Comparison of ENCODE assay signal across 8 mouse cellular contexts in the genomic region with DNA sequence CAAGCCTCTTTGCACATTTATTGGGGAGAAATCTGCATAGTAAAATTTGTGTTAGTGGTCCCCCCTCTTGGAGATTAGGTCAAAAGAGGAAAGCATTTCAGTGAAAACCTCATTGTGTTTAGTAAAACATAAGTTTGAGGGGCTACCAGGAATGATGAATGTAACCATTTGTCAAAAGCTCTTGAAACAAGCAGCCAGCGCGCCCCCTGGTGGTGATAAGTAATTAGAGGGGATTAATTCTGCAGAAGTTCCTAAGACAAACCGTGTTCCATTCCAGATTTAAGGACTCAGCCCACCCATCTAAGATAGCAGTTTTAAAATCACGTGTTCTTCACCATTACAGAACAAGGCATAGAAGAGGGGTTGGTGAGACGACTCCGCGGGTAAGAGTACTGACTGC. TPM values are rescaled to one million over a fixed set of nuclear protein-coding genes. Genes with fewer than 3 reads are reported as not detected.
DNase-seq lines count a peak whose midpoint lies in the region; ATAC-seq and TF ChIP-seq lines count a peak whose summit lies in the region.
"Had no signal": no experiment of that assay in that cellular context is flagged by ENCODE, and none has a peak within 500 bp of the region (broad histone marks: within the 10 kb centered on the region; RNA-seq: fewer than 3 reads in every experiment).

No protein-coding gene starts in this region.

- peak; percentile 77 for TF ChIP-seq CTCF in lung, embryonic 14.5 days (IDR thresholded peaks at IDR 0.05; ENCODE audit: low read depth)

- H3K9me3 ChIP-seq in forebrain, embryonic 14.5 days (replicated peaks; ENCODE audit: control insufficient read depth, low read length): no peaks in the 10 kb centered on the region
- H3K9me3 ChIP-seq in lung, embryonic 14.5 days (ENCODE audit: low read depth, low read length): no peaks in the 10 kb centered on the region
- H3K9me3 ChIP-seq: hindbrain, embryonic 15.5 days had no signal

- H3K27me3 ChIP-seq in forebrain, embryonic 14.5 days (replicated peaks; ENCODE audit: control insufficient read depth, insufficient read depth, low read length): no peaks in the 10 kb centered on the region
- no peaks in the 10 kb centered on the region for H3K27me3 ChIP-seq in lung, embryonic 14.5 days (ENCODE audit: insufficient read depth, low read length)
- H3K27me3 ChIP-seq: hindbrain, embryonic 15.5 days had no signal

- 20% methylated on average over 7 of the region's 7 CpGs for WGBS in forebrain, embryonic 14.5 days
- WGBS in lung, embryonic 14.5 days: 17% methylated on average over 7 of the region's 7 CpGs

- DNase-seq in 416B (ENCODE audit: low read depth): peak; percentile 77
- peak; percentile 79 to 80 for DNase-seq in B cell, adult 2 months
- DNase-seq in brain, adult 2 months (ENCODE audit: low read depth, low spot score): peak; percentile 89
- peak; percentile 85 for DNase-seq in forebrain, embryonic 14.5 days (ENCODE audit: low spot score)
- peak; percentile 82 for DNase-seq in layer of hippocampus, adult 11-12 months (ENCODE audit: low spot score)
- peak; percentile 88 for DNase-seq in lung, embryonic 14.5 days
- DNase-seq in skeletal muscle tissue, adult 2 months (ENCODE audit: low read depth, low spot score): peak; percentile 30

- no peak overlapping the region for H3K9ac ChIP-seq in forebrain, embryonic 14.5 days (ENCODE audit: low read length)
- no peak overlapping the region for H3K9ac ChIP-seq in lung, embryonic 14.5 days
- H3K9ac ChIP-seq: hindbrain, embryonic 15.5 days had no signal

- ATAC-seq in forebrain, embryonic 14.5 days: no peak
- no peak for ATAC-seq in lung, embryonic 14.5 days (ENCODE audit: insufficient read depth)

- no peak overlapping the region for H3K4me2 ChIP-seq in forebrain, embryonic 14.5 days (ENCODE audit: low read length)
- H3K4me2 ChIP-seq in lung, embryonic 14.5 days: no peak overlapping the region
- H3K4me2 ChIP-seq: hindbrain, embryonic 15.5 days had no signal

- H3K27ac ChIP-seq in forebrain, embryonic 14.5 days (ENCODE audit: low read depth, low read length): no peak overlapping the region
- H3K27ac ChIP-seq in lung, embryonic 14.5 days (ENCODE audit: low read depth): no peak overlapping the region
- H3K27ac ChIP-seq: hindbrain, embryonic 15.5 days had no signal

- peaks cover 12% of the 10 kb centered on the region for H3K36me3 ChIP-seq in forebrain, embryonic 14.5 days (ENCODE audit: control insufficient read depth, insufficient read depth, low read length)
- peaks cover 4% of the 10 kb centered on the region; the same call in 1 of the 2 replicates for H3K36me3 ChIP-seq in lung, embryonic 14.5 days (ENCODE audit: insufficient read depth)

- H3K4me3 ChIP-seq in forebrain, embryonic 14.5 days (ENCODE audit: low read depth, low read length): no peak overlapping the region
- no peak overlapping the region for H3K4me3 ChIP-seq in lung, embryonic 14.5 days (ENCODE audit: low read depth, low read length)
- H3K4me3 ChIP-seq: hindbrain, embryonic 15.5 days had no signal

- no peaks in the 10 kb centered on the region for H3K4me1 ChIP-seq in forebrain, embryonic 14.5 days (ENCODE audit: control insufficient read depth, insufficient read depth, low read length)
- H3K4me1 ChIP-seq in lung, embryonic 14.5 days (ENCODE audit: insufficient read depth): no peaks in the 10 kb centered on the region
- H3K4me1 ChIP-seq: hindbrain, embryonic 15.5 days had no signal

RNA-seq across cellular contexts. Expression of a gene that starts 35.7 kb away (rescaled TPM):
- 279 and 307 TPM in 2 replicates for polyA plus RNA-seq in forebrain, embryonic 14.5 days (2014; fragmentation: Nextera tagmentation; extraction: Ambion mirVana)
- polyA plus RNA-seq in lung, embryonic 14.5 days (2014; fragmentation: Nextera tagmentation; extraction: Ambion mirVana): 44.6 and 45.0 TPM in 2 replicates

RNA-seq across cellular contexts. Expression of a gene that starts 51.7 kb away (rescaled TPM):
- 0.42 and 0.77 TPM in 2 replicates for polyA plus RNA-seq in forebrain, embryonic 14.5 days (2014; fragmentation: Nextera tagmentation; extraction: Ambion mirVana)
- polyA plus RNA-seq in lung, embryonic 14.5 days (2014; fragmentation: Nextera tagmentation; extraction: Ambion mirVana): 0.16 TPM in 1 of 2 replicates, not detected in the other

RNA-seq across cellular contexts. Expression of a gene that starts 54.7 kb away (rescaled TPM):
- not detected in 2 replicates for polyA plus RNA-seq in forebrain, embryonic 14.5 days (2014; fragmentation: Nextera tagmentation; extraction: Ambion mirVana)
- not detected in 2 replicates for polyA plus RNA-seq in lung, embryonic 14.5 days (2014; fragmentation: Nextera tagmentation; extraction: Ambion mirVana)

Comparison
In these comparisons a context has a peak if more than half of its experiments do, and no peak if none do; other contexts are left out.
1. DNase-seq: peak in every context shown above with its lines; median percentile 89 in brain, adult 2 months; 88 in lung, embryonic 14.5 days; 85 in forebrain, embryonic 14.5 days; 82 in layer of hippocampus, adult 11-12 months; 80 in B cell, adult 2 months; 77 in 416B; 30 in skeletal muscle tissue, adult 2 months.